Mouse (Mus musculus) effector memory CD4-positive, alpha-beta T cell, adult 5 months (primary cell): ENCODE results near the gene Parp3. TPM values are rescaled to one million over a fixed set of nuclear protein-coding genes. Genes with fewer than 3 reads are reported as not detected.

Source experiments
- polyA plus RNA-seq: library from polyadenylated mRNA; unstranded; fragments of 100-300 nt; shearing (Covaris generic); gene quantifications from one replicate; pipeline ENCODE4 v1.2.1, GENCODE M21; 2017

Gene Parp3
- 41.7 TPM for polyA plus RNA-seq

DNA sequence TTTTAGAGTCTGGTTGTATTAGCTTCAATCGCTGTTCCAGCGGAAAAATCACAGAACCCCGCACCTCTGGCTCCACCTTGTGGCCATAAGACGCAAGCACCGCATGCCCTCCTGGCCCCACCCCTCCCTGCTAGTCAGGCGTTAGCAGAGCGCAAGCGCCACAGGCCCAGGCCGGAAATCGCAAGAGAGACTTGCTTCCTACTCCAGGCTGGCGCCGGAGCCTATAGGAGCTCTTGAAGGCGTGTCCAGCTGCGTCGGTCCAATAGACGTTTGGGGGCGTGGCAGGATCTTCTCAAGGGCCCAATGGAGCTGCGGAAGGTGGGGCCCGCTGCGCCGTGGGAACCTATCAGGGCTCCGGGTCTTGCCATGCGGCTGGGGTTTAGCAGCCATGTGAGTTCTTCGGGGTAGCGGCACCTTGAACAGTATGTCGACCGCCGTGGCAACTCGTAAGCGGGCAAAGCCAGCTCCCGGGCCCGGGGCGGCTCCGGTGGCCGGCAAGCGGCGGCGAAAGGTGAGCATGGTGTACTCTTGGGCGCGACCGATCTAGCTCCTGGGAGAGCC is at the start of gene Parp3:
Gene Parp3, minus strand, starts transcription at position 26 of the 561 bp plus-strand sequence.

DNA sequence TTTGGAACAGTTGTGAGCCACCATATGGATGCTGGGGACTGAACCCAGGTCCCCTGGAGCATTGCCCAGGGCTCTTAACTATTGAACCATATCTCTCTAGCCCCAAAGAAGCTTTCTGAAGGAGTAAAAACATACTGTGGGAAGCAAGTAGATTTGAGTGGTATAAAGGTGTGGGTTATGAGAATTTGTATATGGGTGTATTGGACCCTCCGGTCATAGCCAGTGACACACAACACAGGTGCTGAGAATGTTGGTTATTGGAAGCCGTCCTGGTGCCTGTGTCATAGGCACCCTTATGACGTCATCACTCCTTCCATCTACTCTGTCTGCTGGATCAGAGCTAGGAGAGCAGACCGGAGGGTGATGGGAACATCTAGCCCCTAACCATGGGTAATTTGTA is 37.5 kb upstream of the Parp3 start, which contains the start of gene Iqcf5:
Gene Iqcf5, plus strand, starts transcription at position 301 of the 400 bp plus-strand sequence.

DNA sequence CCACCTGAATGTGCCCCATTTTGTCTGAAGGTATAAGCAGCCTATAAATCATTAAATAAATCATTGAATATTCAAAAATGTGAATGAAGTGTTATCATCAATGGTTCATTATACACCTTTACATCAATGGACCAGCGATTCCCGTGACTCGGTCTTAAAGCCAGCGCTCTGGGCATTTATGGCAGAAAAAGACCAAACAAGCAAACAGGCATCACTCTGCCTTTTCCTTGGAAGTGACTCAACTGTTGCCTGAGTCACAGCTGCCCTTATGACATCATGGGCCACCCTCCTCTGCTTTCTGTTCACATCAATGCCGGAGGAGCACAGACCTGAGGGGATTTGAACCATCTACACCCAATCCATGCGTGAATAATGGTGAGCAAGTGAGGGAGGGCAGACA is 22.9 kb upstream of the Parp3 start, which contains the start of gene Iqcf1:
Gene Iqcf1, plus strand, starts transcription at position 301 of the 400 bp plus-strand sequence.

DNA sequence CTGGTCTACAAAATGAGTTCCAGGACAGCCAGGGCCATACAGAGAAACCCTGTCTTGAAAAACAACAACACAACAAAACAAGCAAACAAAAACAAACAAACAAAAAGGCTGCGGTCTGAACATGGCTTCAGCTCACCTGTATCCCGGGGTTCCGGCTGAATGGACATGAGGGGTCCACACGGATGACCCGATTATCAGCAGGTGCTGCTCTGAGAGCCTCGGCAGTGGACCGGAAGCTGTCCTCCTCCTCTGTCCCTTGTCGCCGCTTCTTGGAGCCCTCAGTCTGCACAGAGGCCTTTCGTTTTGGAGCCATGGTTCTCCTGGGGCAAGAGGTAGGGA is 1.1 kb downstream of the Parp3 start, which contains the start of gene Rrp9:
Gene Rrp9, plus strand, starts transcription at position 301 of the 339 bp plus-strand sequence.

DNA sequence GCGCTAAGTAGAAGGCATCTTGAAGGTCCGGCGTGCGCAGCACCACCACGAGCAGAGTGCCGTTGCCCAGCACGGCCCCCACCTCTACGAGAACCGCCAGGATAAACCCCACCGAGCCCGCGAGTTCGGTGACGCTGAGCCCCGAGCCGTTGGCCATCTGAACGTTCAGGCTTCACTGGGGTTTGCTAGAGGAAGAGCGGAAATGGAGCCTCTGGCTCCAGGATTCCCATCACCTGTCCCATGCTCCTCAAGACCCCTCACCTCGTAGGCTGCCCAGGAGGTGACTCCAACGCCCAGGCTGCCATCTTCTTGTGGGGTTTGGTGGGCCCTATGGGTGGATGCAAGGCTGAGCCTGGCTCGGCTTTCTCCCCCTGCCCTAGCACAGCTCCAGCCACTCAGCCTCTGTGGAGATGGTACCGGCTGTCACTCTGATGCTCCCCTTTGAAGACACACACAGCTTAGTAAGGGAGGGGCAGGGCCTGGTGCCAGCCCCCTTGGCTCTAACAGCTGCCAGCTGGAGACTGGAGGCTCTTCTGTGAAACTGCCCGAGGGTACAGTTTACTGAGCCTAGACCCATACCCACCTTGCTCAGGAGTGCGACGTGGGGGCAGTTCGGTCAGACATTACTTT is 11.1 kb downstream of the Parp3 start, which contains the start of gene Gpr62:
Gene Gpr62, minus strand, starts transcription at position 368 of the 630 bp plus-strand sequence.

GRCm38 (mm10) chr9:106453271-106454070 is 23.3 kb downstream of the Parp3 start, which contains the start of gene Pcbp4:
Gene Pcbp4, plus strand, starts transcription at chr9:106453291.

GRCm38 (mm10) chr9:106447348-106447747 is 29.4 kb downstream of the Parp3 start, which contains the start of the genes Abhd14b and Abhd14a:
Gene Abhd14b, plus strand, starts transcription at chr9:106447459.
Gene Abhd14a, minus strand, starts transcription at chr9:106447678.

DNA sequence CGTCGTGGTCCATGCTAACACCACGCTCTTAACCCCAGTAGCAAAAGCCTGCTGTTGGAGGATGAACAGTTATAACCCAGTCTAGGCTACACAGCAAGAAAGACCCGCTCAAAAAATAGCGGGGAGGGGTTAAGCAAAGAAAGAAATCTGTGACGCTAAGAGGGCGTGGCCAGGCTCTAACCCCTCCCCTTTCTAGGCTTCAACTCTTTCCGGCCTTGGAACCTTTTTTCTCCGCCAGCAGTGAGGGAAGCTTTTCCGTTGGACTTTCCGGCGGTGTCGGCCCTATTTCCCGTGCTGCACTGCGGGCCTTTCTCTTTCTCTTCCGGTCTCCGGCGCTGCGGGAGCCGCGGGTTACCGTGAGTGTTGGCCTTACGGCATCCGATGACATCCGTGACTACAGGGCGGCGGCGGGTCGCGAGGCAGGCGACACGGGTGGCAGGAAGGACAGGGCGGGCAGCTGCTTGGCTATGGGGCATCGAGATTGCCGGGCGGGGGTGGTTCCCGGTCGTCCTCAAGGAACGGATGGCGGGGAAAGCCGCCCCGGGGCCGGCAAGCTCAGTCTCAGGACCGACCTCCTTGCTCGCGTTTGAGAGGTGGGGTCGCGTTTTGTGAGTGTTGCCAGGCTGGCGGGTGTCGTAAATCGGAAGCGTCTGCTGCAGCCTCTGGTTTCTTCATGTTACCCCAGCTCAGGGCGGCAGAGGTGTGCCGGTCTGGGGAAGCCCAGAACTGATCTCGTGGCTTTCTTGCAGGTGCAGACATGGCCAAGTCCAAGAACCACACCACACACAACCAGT is 47.3 kb downstream of the Parp3 start, which contains the start of gene Rpl29:
Gene Rpl29, plus strand, starts transcription at position 234 of the 794 bp plus-strand sequence.

Other genes starting within 250 kb of the Parp3 start
- gene Alas1, start 228.3 kb downstream of the Parp3 start, polyA plus RNA-seq = 24.7 TPM
- gene Poc1a, start 195.9 kb downstream of the Parp3 start, polyA plus RNA-seq = 4.0 TPM
- 23.5 TPM for gene Dusp7, start 108.3 kb downstream of the Parp3 start, polyA plus RNA-seq
- gene Rpl29, start 47.5 kb downstream of the Parp3 start, polyA plus RNA-seq = 676 TPM
- gene Acy1, start 38.6 kb downstream of the Parp3 start, polyA plus RNA-seq = 21.0 TPM
- gene Abhd14b, start 29.5 kb downstream of the Parp3 start, polyA plus RNA-seq = 6.1 TPM
- 17.2 TPM for gene Abhd14a, start 29.3 kb downstream of the Parp3 start, polyA plus RNA-seq
- gene Pcbp4, start 23.7 kb downstream of the Parp3 start, polyA plus RNA-seq = 11.5 TPM
- gene Gpr62, start 11.0 kb downstream of the Parp3 start, polyA plus RNA-seq = not detected
- 59.8 TPM for gene Rrp9, start 986 bp downstream of the Parp3 start, polyA plus RNA-seq
- gene Iqcf1, start 23.0 kb upstream of the Parp3 start, polyA plus RNA-seq = not detected
- gene Iqcf5, start 37.6 kb upstream of the Parp3 start, polyA plus RNA-seq = not detected
- not detected for gene Iqcf3, start 84.7 kb upstream of the Parp3 start, polyA plus RNA-seq
- not detected for gene Iqcf4, start 94.0 kb upstream of the Parp3 start, polyA plus RNA-seq
- not detected for gene Iqcf6, start 149.6 kb upstream of the Parp3 start, polyA plus RNA-seq
- not detected for gene Grm2, start 179.1 kb upstream of the Parp3 start, polyA plus RNA-seq
- gene Tex264, start 209.0 kb upstream of the Parp3 start, polyA plus RNA-seq = 43.8 TPM